Mouse (Mus musculus) small intestine, adult 2 months (tissue): Measurements from ENCODE around the gene Pex10. TPM values are rescaled to one million over a fixed set of nuclear protein-coding genes. Genes with fewer than 3 reads are reported as not detected.

ENCODE experiments used
- H3K27ac ChIP-seq: fragments of 200-500 bp; 2 replicates; pipeline ENCODE4 v1.5.1; 2012; ENCODE audit warnings: low read depth, low read length, control low read depth, inconsistent platforms; ENCODE audit not compliant: insufficient read depth
- H3K27me3 ChIP-seq: fragments of 200-500 bp; 2 replicates; pipeline ENCODE4 v1.6.1; 2012; ENCODE audit warnings: mild to moderate bottlenecking, moderate library complexity, low read length, inconsistent platforms; ENCODE audit not compliant: control insufficient read depth, insufficient read depth
- H3K36me3 ChIP-seq: fragments of 200-500 bp; 2 replicates; pipeline ENCODE4 v1.6.1; 2012; ENCODE audit warnings: mild to moderate bottlenecking, low read length, control low read depth, inconsistent platforms; ENCODE audit not compliant: control insufficient read depth, insufficient read depth
- H3K4me1 ChIP-seq: fragments of 200-500 bp; 2 replicates; pipeline ENCODE4 v1.6.1; 2012; ENCODE audit warnings: low read length, inconsistent platforms, mixed read lengths; ENCODE audit not compliant: control insufficient read depth, insufficient read depth, insufficient read length
- H3K4me3 ChIP-seq: fragments of 200-500 bp; 2 replicates; pipeline ENCODE4 v1.5.1; 2012; ENCODE audit warnings: low read depth, mild to moderate bottlenecking, control low read depth, inconsistent platforms, low read length, moderate library complexity
- CTCF ChIP-seq: fragments of 200-500 bp; IDR thresholded peaks from 2 replicates; pipeline ENCODE4 v1.5.1; 2012; ENCODE audit warnings: low read depth, mild to moderate bottlenecking, control low read depth, inconsistent platforms, low read length, moderate library complexity, mixed read lengths; ENCODE audit not compliant: insufficient replicate concordance, insufficient read length; ENCODE audit errors: extremely low read depth
- POLR2A ChIP-seq: fragments of 200-500 bp; IDR thresholded peaks from 2 replicates; pipeline ENCODE4 v1.6.1; 2012; ENCODE audit warnings: low read depth, mild to moderate bottlenecking, control low read depth, inconsistent platforms, low read length, moderate library complexity
- WGBS: fragments of 180-500 bp; shearing (Covaris S2); methylation state at CpG from one replicate; pipeline ENCODE4 v1.1.7; 2018; 5-methylcytosine and 5-hydroxymethylcytosine counted together
- polyA plus RNA-seq: library from polyadenylated mRNA; depleted of rRNA; stranded (reverse); fragments of >200 nt; gene quantifications from 2 replicates; pipeline ENCODE4 v1.2.3, GENCODE M21; 2012

Pex10 gene
- polyA plus RNA-seq, 1 experiment: 15.2 TPM

GRCm38 (mm10) chr4:155042606-155043288 is 24.1 kb upstream of the Pex10 start:
- no peaks in the 10 kb centered on the region; the same call in 1 of the 2 replicates for H3K27me3 ChIP-seq
- H3K27ac ChIP-seq: no peak overlapping the region
- TF ChIP-seq POLR2A: no peak
- no peak for TF ChIP-seq CTCF
- 65% methylated on average over 65 of the region's 65 CpGs for WGBS
- H3K36me3 ChIP-seq: peaks cover 7% of the 10 kb centered on the region; the same call in 1 of the 2 replicates
- no peaks in the 10 kb centered on the region for H3K4me1 ChIP-seq
- H3K4me3 ChIP-seq: no peak overlapping the region

- no peak overlapping the region for H3K27ac ChIP-seq
Measured at GRCm38 (mm10) chr4:155043289-155043625, 23.6 kb upstream of the Pex10 start.

GRCm38 (mm10) chr4:155046636-155047035 is 20.2 kb upstream of the Pex10 start:
- H3K27me3 ChIP-seq: no peaks in the 10 kb centered on the region; the same call in 1 of the 2 replicates
- peaks cover 11% of the 10 kb centered on the region; the same call in 1 of the 2 replicates for H3K36me3 ChIP-seq
- no peak overlapping the region for H3K27ac ChIP-seq
- H3K4me1 ChIP-seq: no peaks in the 10 kb centered on the region
- 88% methylated on average over 14 of the region's 14 CpGs for WGBS
- no peak overlapping the region for H3K4me3 ChIP-seq
- TF ChIP-seq POLR2A: no peak

More at GRCm38 (mm10) chr4:155043289-155043625, 23.6 kb upstream of the Pex10 start:
- TF ChIP-seq CTCF (no peak), POLR2A (no peak)
- Histone ChIP-seq H3K27me3 (no peaks in the 10 kb centered on the region; the same call in 1 of the 2 replicates), H3K36me3 (peaks cover 9% of the 10 kb centered on the region; the same call in 1 of the 2 replicates), H3K4me3 (no peak overlapping the region), H3K4me1 (no peaks in the 10 kb centered on the region)
- WGBS: 58% methylated on average over 25 of the region's 25 CpGs

GRCm38 (mm10) chr4:155050116-155050515 is 16.7 kb upstream of the Pex10 start:
- WGBS: 82% methylated on average over 7 of the region's 7 CpGs
- Histone ChIP-seq H3K27ac (no peak overlapping the region), H3K36me3 (peaks cover 7% of the 10 kb centered on the region; the same call in 1 of the 2 replicates), H3K27me3 (no peaks in the 10 kb centered on the region), H3K4me3 (no peak overlapping the region), H3K4me1 (no peaks in the 10 kb centered on the region)
- TF ChIP-seq POLR2A: no peak
- no peak for TF ChIP-seq CTCF

GRCm38 (mm10) chr4:155056724-155057123 is 10.1 kb upstream of the Pex10 start, which contains the start of gene Plch2:
Plch2 (minus strand) TSS chr4:155056784.
- peaks cover 8% of the 10 kb centered on the region; the same call in 1 of the 2 replicates for H3K4me1 ChIP-seq
- no peaks in the 10 kb centered on the region for H3K36me3 ChIP-seq
- no peak within 1 kb of the TSS for H3K4me3 ChIP-seq
- WGBS: 75% methylated on average over 10 of the region's 10 CpGs
- no peak within 1 kb of the TSS for H3K27ac ChIP-seq
- no peak for TF ChIP-seq CTCF
- TF ChIP-seq POLR2A: no peak
- no peaks in the 10 kb centered on the region for H3K27me3 ChIP-seq

- Histone ChIP-seq H3K36me3 (no peaks in the 10 kb centered on the region), H3K4me1 (peaks cover 14% of the 10 kb centered on the region; the same call in 1 of the 2 replicates), H3K27ac (no peak overlapping the region), H3K4me3 (no peak overlapping the region), H3K27me3 (no peaks in the 10 kb centered on the region)
- no peak for TF ChIP-seq POLR2A
- TF ChIP-seq CTCF: no peak
- WGBS: 53% methylated on average over 10 of the region's 10 CpGs
Measured at GRCm38 (mm10) chr4:155058325-155058724, 8.5 kb upstream of the Pex10 start.

- H3K36me3 ChIP-seq: no peaks in the 10 kb centered on the region
- H3K4me3 ChIP-seq: peak overlapping the region; percentile 55
- H3K4me1 ChIP-seq: peaks cover 20% of the 10 kb centered on the region
- H3K27ac ChIP-seq: peak overlapping the region; percentile 69
- 8% methylated on average over 3 of the region's 3 CpGs for WGBS
- H3K27me3 ChIP-seq: no peaks in the 10 kb centered on the region
- TF ChIP-seq POLR2A (peak; percentile 39; the same call in 1 of the 2 replicates), CTCF (no peak)
Measured at GRCm38 (mm10) chr4:155063895-155064294, 2.9 kb upstream of the Pex10 start.
